Mouse (Mus musculus) thymus, postnatal 10 days (tissue): ENCODE measurements around the gene Fos.

Experiments
- DNase-seq, 2 experiments: peaks; one replicate each; pipeline ENCODE4 v3.0.0; 2021; ENCODE audit warnings: low spot score in 2 of 2

The Fos gene

GRCm38 (mm10) chr12:85473481-85474297 lies at the start of gene Fos:
Fos (plus strand) TSS chr12:85473890.
- DNase-seq = peak; percentile 78

GRCm38 (mm10) chr12:85425721-85426120 lies 48.0 kb upstream of the Fos start:
- DNase-seq = no peak

- DNase-seq = no peak
Measured at GRCm38 (mm10) chr12:85426126-85426525, 47.6 kb upstream of the Fos start.

DNA sequence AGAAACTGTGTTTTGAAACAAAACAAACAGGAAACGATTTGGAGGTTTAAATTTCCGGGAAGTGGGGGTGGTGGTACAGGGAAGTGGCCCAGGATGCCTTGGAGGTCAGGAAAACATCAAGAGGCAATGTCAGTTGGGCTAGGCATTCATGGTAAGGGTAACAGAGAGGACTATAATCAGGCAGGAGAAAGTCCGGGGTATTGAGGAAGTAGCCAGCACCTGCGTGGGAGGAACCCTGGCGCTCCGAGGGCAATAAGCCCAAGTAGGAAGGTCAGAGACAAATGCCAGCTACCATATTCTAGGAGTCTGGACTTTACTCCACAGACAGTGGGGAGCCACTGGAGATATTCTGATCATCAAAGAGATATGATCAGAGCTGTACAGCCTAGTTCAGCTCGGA lies 45.9 kb upstream of the Fos start:
- DNase-seq = no peak

- DNase-seq = no peak
Measured at GRCm38 (mm10) chr12:85429999-85430398, 43.7 kb upstream of the Fos start.

DNA sequence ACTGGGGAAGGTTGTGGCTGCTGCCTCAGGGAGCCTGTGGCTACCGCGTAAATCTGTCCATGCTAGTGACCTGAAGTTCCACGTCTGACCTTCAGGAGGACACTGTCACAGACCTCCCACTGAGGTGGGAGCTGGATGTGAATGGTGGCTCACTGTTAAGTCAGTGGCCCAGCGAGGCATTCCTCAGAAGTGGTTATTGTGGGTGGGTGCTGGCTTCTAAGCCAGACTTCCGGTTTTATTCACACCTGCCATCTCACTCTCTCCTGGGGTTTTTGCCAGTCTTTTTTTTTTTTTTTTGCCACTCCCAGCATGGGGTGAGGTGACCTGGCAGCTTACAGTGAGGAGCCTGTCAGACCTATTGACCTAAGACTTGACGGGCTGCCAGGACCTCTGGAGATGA lies 43.3 kb upstream of the Fos start:
- no peak for DNase-seq

GRCm38 (mm10) chr12:85433850-85434249 lies 39.8 kb upstream of the Fos start:
- no peak for DNase-seq

DNA sequence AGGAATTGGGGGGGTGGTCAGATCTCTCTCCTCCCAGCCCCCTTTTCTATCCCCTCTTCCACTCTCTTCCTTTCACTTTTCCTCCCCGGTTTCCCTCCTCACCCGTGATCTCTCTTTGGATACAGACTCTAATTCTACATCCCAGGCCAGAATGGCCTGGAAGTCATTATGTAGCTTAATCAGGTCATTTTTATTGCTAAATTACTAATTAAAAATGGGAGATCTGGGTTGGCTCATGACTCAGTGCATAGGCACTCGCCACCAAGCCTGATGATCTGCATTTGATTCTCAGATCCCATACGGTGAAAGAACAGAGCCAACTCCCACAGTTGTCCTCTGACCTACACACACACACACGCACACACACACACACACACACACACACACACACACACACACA lies 39.2 kb upstream of the Fos start:
- no peak for DNase-seq

DNA sequence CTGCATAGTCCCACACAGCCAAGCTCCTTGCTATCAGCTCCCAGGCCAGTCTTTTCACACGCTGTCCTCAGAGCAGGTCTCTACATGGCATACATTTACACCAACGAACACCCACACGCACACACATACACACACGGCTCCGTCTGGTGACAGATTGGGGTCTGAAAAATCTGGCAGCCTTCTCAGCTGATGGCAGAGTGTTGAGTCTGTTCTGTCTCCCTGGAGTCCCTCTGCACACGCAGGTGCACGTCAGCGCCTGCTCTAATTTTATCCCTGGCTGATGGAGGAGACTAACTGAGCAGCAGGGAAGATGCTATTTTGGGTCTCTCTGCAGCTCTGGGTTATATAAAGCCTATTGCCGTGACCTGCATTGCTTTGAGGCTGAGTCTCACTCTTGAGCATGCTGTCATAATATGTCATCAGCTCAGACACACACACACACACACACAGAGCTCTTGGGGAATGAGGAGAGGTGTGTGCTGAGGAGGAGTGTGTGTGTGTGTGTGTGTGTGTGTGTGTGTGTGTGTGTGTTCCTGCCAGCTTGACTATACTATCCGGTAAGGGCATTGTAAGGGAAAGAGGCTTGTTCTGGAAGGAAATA lies 37.6 kb upstream of the Fos start:
- no peak for DNase-seq

DNA sequence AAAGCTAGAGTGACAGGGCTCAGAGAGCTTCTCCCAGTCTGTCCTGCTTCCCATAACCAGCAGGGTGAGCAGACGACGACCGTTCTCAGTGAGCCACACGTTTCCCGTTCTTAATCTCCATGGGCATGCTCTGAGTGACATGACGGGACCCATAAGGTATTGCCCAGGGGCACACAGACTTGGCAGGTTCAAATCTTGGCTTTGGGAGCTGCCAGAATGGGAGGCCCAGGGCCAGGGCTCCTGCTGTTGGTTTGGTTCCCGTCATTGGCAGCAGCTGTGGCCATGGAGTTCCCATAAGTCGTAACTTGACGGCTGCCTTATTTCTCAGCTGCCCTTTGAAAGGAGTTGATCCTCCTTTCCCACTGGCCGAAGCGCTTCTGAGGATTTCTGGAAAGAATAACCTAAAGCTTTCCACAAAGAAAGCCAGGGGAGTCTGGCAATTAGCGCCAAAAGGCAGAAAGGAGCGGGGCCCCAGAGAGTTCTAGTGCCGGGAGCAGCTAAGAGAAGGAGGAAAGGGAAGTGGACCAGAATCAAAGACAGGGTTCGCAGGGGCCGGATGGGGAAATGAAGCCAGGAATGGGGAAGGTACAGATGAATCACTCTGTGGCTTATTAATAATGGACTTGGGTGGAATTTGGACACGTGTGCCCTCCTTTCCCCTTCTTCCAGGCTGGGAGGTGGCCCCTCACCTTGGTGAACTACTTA lies 36.4 kb upstream of the Fos start:
- DNase-seq = no peak

DNA sequence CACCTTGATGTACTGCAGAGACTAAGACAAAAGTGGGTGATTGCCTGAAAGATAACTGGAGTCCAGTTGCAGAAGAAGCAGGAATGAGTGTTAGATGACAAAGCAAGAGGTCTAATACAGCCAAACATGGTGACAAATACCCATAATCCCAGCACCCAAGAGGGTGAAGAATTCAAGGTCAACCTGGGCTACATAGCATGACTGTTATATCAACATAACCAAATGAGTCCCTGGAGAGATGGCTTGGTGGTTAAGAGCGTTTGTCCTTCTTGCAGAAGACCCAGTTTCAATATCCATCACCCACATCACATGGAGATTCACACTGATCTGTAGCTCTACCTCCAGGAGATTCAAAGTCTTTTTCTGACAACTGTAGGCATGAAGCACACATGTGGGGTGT lies 30.2 kb upstream of the Fos start:
- no peak for DNase-seq

DNA sequence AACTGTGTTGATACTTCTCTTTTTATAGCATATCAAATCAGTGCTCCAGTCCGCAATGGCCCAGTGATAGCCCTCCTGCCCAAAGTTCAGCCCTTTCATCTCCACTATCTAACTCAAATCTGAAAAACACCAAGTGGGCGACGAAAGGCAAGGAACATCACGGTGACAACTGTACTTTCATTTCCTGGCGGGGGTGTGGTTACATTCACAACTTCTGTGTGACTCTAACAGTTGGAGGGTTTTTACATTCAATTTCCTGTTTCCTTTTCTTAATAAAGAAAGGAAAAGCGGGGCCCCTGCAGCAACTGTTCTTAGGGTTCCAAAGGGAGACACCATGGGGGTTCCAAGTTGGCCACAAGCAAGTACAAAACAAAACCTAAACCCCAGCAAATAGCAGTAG lies 29.0 kb upstream of the Fos start:
- DNase-seq = peak; percentile 31 to 60

DNA sequence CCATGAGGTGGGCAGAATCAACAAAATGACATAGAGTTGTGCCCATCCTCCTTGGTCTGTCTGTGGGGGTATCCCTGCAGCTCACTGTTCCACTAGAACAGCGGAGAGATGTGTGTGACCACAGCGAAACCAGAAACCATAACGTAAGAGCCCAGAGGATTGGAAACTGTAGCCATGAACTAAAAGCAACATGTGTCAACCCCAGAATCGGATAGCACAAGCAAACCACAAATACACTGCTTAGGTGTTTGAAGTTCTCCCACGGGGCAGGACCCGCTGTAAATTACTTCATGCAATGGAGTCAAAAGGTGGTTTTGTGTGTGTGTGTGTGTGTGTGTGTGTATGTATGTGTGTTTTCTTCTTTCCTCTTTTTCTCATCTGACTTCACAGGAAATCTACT lies 26.7 kb upstream of the Fos start:
- no peak for DNase-seq

- DNase-seq = no peak
Measured at GRCm38 (mm10) chr12:85447490-85447889, 26.2 kb upstream of the Fos start.

GRCm38 (mm10) chr12:85449478-85449877 lies 24.2 kb upstream of the Fos start:
- DNase-seq = no peak

- DNase-seq = no peak
Measured at GRCm38 (mm10) chr12:85451693-85452491, 21.8 kb upstream of the Fos start.

DNA sequence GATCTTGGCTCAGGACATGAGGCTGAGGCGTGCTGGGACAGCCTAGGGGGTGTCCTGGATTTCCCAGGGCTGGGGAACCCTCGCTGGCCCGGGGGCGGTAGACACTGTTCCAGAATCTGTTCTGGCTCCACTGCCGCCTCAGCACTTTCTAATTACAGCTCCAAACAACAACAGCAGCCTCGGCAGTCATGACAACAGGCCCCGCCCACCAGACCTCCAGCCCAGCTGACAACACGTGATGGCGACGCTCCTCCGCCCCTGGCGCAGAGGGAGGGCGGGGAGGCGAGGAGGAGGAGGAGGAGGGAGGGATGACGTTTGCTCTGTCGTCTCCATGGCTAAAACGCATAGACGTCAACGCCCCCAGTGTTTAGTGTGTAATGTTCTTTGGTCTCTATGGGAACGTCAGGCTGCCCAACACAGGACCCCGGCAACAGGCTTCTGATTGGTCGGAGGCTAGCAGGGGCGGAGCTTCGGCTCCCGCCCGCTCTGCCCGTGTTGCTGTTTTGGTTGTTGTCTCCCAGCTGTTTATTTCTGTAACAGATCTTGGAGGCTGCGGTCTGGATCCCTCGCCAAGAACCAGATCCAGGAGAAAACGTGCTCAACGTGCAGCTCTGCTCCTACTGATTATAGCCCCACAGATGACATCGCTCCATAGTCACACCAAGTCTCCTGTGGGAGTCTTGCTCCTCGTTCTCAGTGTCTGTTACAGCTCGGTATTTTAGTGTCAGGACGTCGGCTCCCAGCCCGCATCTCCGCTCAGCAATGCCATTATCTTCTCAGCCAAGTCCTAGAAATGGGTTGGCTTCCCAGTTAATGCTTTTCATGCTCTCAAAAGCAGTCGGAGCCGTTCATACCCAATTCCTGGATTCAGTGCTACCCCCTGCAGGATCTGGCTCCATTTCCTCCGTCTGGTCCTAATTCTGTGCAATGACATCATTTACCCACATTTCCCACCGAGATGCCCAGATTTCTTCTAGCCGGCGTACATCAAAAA lies 18.3 kb upstream of the Fos start:
- DNase-seq = peak; percentile 96

- no peak for DNase-seq
Measured at GRCm38 (mm10) chr12:85456276-85456675, 17.4 kb upstream of the Fos start.

- no peak for DNase-seq
Measured at GRCm38 (mm10) chr12:85456966-85457505, 16.7 kb upstream of the Fos start.

GRCm38 (mm10) chr12:85459820-85460219 lies 13.9 kb upstream of the Fos start:
- no peak for DNase-seq
